Mouse (Mus musculus): Measurements from ENCODE around the gene Acp6. TPM values are rescaled to one million over a fixed set of nuclear protein-coding genes. Genes with fewer than 3 reads are reported as not detected.

The Acp6 gene
- total and polyA plus RNA-seq, 3 experiments = 32.7 to 34.0 (median 33.3) TPM

- intact Hi-C loops (cut with DNase I) = loop anchor here (10.0 kb wide), 1 partner anchor 386 kb away; no protein-coding TSS in a partner anchor
- TF ChIP-seq EP300 (IDR thresholded peaks at IDR 0.05; ENCODE audit: insufficient read depth, low read depth, low read length) (no peak), POLR2A (IDR thresholded peaks at IDR 0.05; ENCODE audit: insufficient read depth, low read depth, low read length) (no peak), CTCF (IDR thresholded peaks at IDR 0.05) (no peak)
- Histone ChIP-seq H3K36me3 (ENCODE audit: control insufficient read depth, insufficient read depth, low read length) (no peaks in the 10 kb centered on the region), H3K4me3 (no peak overlapping the region), H3K4me1 (ENCODE audit: control insufficient read depth, insufficient read depth, low read length) (no peaks in the 10 kb centered on the region), H3K9ac (ENCODE audit: low read depth, low read length) (no peak overlapping the region), H3K79me2 (replicated peaks; ENCODE audit: control insufficient read depth, insufficient read depth, low read length) (no peaks in the 10 kb centered on the region), H3K27ac (no peak overlapping the region), H3K27me3 (ENCODE audit: control insufficient read depth, insufficient read depth, low read length) (no peaks in the 10 kb centered on the region)
- DNase-seq = no peak
- WGBS = 55% methylated on average over 4 of the region's 4 CpGs
Measured at GRCm38 (mm10) chr3:97199261-97199660, 40.7 kb downstream of the Acp6 start.

- WGBS = 57% methylated on average over 5 of the region's 5 CpGs
- no peaks in the 10 kb centered on the region for H3K27me3 ChIP-seq (ENCODE audit: control insufficient read depth, insufficient read depth, low read length)
- DNase-seq = peak; percentile 54 to 62
- H3K4me1 ChIP-seq (ENCODE audit: control insufficient read depth, insufficient read depth, low read length) = no peaks in the 10 kb centered on the region
- H3K9ac ChIP-seq (ENCODE audit: low read depth, low read length) = no peak overlapping the region
- H3K4me3 ChIP-seq = no peak overlapping the region
- TF ChIP-seq CTCF (IDR thresholded peaks at IDR 0.05) (peak; percentile 98), POLR2A (IDR thresholded peaks at IDR 0.05; ENCODE audit: insufficient read depth, low read depth, low read length) (no peak), EP300 (IDR thresholded peaks at IDR 0.05; ENCODE audit: insufficient read depth, low read depth, low read length) (no peak; the same call in 1 of the 2 replicates)
- no peaks in the 10 kb centered on the region for H3K36me3 ChIP-seq (ENCODE audit: control insufficient read depth, insufficient read depth, low read length)
- no peaks in the 10 kb centered on the region for H3K79me2 ChIP-seq (replicated peaks; ENCODE audit: control insufficient read depth, insufficient read depth, low read length)
- intact Hi-C loops (cut with DNase I) = loop anchor here (1.0 kb wide), 2 partner anchors 108 to 136 kb away; no protein-coding TSS in a partner anchor
- H3K27ac ChIP-seq = no peak overlapping the region
Measured at GRCm38 (mm10) chr3:97201943-97202342, 43.4 kb downstream of the Acp6 start.

- Histone ChIP-seq H3K36me3 (ENCODE audit: control insufficient read depth, insufficient read depth, low read length) (no peaks in the 10 kb centered on the region), H3K4me3 (no peak overlapping the region)
Measured at GRCm38 (mm10) chr3:97203880-97204279, 45.3 kb downstream of the Acp6 start.

GRCm38 (mm10) chr3:97206521-97206920 lies 47.9 kb downstream of the Acp6 start:
- H3K4me1 ChIP-seq (ENCODE audit: control insufficient read depth, insufficient read depth, low read length) = no peaks in the 10 kb centered on the region
- DNase-seq = no peak
- H3K9ac ChIP-seq (ENCODE audit: low read depth, low read length) = no peak overlapping the region
- no peak overlapping the region for H3K27ac ChIP-seq
- no peak overlapping the region for H3K4me3 ChIP-seq
- TF ChIP-seq EP300 (IDR thresholded peaks at IDR 0.05; ENCODE audit: insufficient read depth, low read depth, low read length) = no peak
- no peak for TF ChIP-seq CTCF (IDR thresholded peaks at IDR 0.05)
- TF ChIP-seq POLR2A (IDR thresholded peaks at IDR 0.05; ENCODE audit: insufficient read depth, low read depth, low read length) = no peak
- no peaks in the 10 kb centered on the region for H3K27me3 ChIP-seq (ENCODE audit: control insufficient read depth, insufficient read depth, low read length)
- H3K36me3 ChIP-seq (ENCODE audit: control insufficient read depth, insufficient read depth, low read length) = no peaks in the 10 kb centered on the region
- no peaks in the 10 kb centered on the region for H3K79me2 ChIP-seq (replicated peaks; ENCODE audit: control insufficient read depth, insufficient read depth, low read length)
- WGBS = 71% methylated on average over 3 of the region's 3 CpGs
- intact Hi-C loops (cut with DNase I) = no loop called here

More at GRCm38 (mm10) chr3:97203880-97204279, 45.3 kb downstream of the Acp6 start:
- no peaks in the 10 kb centered on the region for H3K79me2 ChIP-seq (replicated peaks; ENCODE audit: control insufficient read depth, insufficient read depth, low read length)
- TF ChIP-seq CTCF (IDR thresholded peaks at IDR 0.05) (no peak), EP300 (IDR thresholded peaks at IDR 0.05; ENCODE audit: insufficient read depth, low read depth, low read length) (no peak), POLR2A (IDR thresholded peaks at IDR 0.05; ENCODE audit: insufficient read depth, low read depth, low read length) (no peak)
- DNase-seq = peak in 1 of 2 experiments; percentile 47
- WGBS = 37% methylated on average over 14 of the region's 14 CpGs
- intact Hi-C loops (cut with DNase I) = no loop called here
- no peaks in the 10 kb centered on the region for H3K4me1 ChIP-seq (ENCODE audit: control insufficient read depth, insufficient read depth, low read length)
- H3K27me3 ChIP-seq (ENCODE audit: control insufficient read depth, insufficient read depth, low read length) = no peaks in the 10 kb centered on the region
- H3K9ac ChIP-seq (ENCODE audit: low read depth, low read length) = no peak overlapping the region
- H3K27ac ChIP-seq = no peak overlapping the region

- Histone ChIP-seq H3K79me2 (replicated peaks; ENCODE audit: control insufficient read depth, insufficient read depth, low read length) (no peaks in the 10 kb centered on the region), H3K9ac (ENCODE audit: low read depth, low read length) (no peak overlapping the region), H3K4me1 (ENCODE audit: control insufficient read depth, insufficient read depth, low read length) (no peaks in the 10 kb centered on the region; the same call in 1 of the 2 replicates), H3K4me3 (no peak overlapping the region), H3K27ac (no peak overlapping the region), H3K36me3 (ENCODE audit: control insufficient read depth, insufficient read depth, low read length) (no peaks in the 10 kb centered on the region), H3K27me3 (ENCODE audit: control insufficient read depth, insufficient read depth, low read length) (no peaks in the 10 kb centered on the region)
- intact Hi-C loops (cut with DNase I) = no loop called here
- TF ChIP-seq CTCF (IDR thresholded peaks at IDR 0.05) (no peak), POLR2A (IDR thresholded peaks at IDR 0.05; ENCODE audit: insufficient read depth, low read depth, low read length) (no peak), EP300 (IDR thresholded peaks at IDR 0.05; ENCODE audit: insufficient read depth, low read depth, low read length) (no peak)
- DNase-seq = no peak
- WGBS = 84% methylated on average over 9 of the region's 9 CpGs
Measured at GRCm38 (mm10) chr3:97209351-97209750, 50.8 kb downstream of the Acp6 start.

GRCm38 (mm10) chr3:97211177-97211576 lies 52.6 kb downstream of the Acp6 start:
- 54% methylated on average over 5 of the region's 5 CpGs for WGBS
- intact Hi-C loops (cut with DNase I) = no loop called here

More at GRCm38 (mm10) chr3:97211177-97211576, 52.6 kb downstream of the Acp6 start:
- Histone ChIP-seq H3K27ac (no peak overlapping the region), H3K9ac (ENCODE audit: low read depth, low read length) (no peak overlapping the region), H3K27me3 (ENCODE audit: control insufficient read depth, insufficient read depth, low read length) (no peaks in the 10 kb centered on the region), H3K79me2 (replicated peaks; ENCODE audit: control insufficient read depth, insufficient read depth, low read length) (no peaks in the 10 kb centered on the region), H3K4me3 (no peak overlapping the region), H3K36me3 (ENCODE audit: control insufficient read depth, insufficient read depth, low read length) (no peaks in the 10 kb centered on the region), H3K4me1 (ENCODE audit: control insufficient read depth, insufficient read depth, low read length) (peaks cover 1% of the 10 kb centered on the region; the same call in 1 of the 2 replicates)
- TF ChIP-seq POLR2A (IDR thresholded peaks at IDR 0.05; ENCODE audit: insufficient read depth, low read depth, low read length) (no peak), EP300 (IDR thresholded peaks at IDR 0.05; ENCODE audit: insufficient read depth, low read depth, low read length) (no peak)
- no peak for DNase-seq
